Mouse (Mus musculus) lung, embryonic 15.5 days (tissue): ENCODE data around the gene Car14. TPM values are rescaled to one million over a fixed set of nuclear protein-coding genes. Genes with fewer than 3 reads are reported as not detected.
A peak's percentile ranks its signal among the peaks of the same experiment; 100 is the strongest.
"Not testable (repeated sequence)": the region's sequence is repeated elsewhere in the genome, so short reads cannot be mapped to it uniquely, and the experiment has no call there.

Experiments
- ATAC-seq: fragments of 200-750 bp; cut with Nextera tagmentation; 2 replicates; pipeline ENCODE4 v1.8.0; 2017; ENCODE audit warnings: moderate number of reproducible peaks, borderline replicate concordance; ENCODE audit not compliant: low FRiP score, low TSS enrichment; ENCODE audit errors: extremely low read depth
- H3K27ac ChIP-seq: fragments of 300-500 bp; sonication (generic); 2 replicates; pipeline ENCODE4 v1.5.1; 2015; ENCODE audit warnings: moderate library complexity, mild to moderate bottlenecking, inconsistent platforms
- H3K27me3 ChIP-seq: fragments of 300-500 bp; sonication (generic); 2 replicates; pipeline ENCODE4 v1.6.1; 2015; ENCODE audit warnings: inconsistent platforms
- H3K36me3 ChIP-seq: fragments of 300-500 bp; sonication (generic); 2 replicates; pipeline ENCODE4 v1.6.1; 2015; ENCODE audit warnings: inconsistent platforms
- H3K4me1 ChIP-seq: fragments of 300-500 bp; sonication (generic); 2 replicates; pipeline ENCODE4 v1.6.1; 2015; ENCODE audit warnings: inconsistent platforms
- H3K4me2 ChIP-seq: fragments of 300-500 bp; sonication (generic); 2 replicates; pipeline ENCODE4 v1.6.1; 2015; ENCODE audit warnings: inconsistent platforms, mild to moderate bottlenecking, moderate library complexity
- H3K4me3 ChIP-seq: fragments of 300-500 bp; sonication (generic); 2 replicates; pipeline ENCODE4 v1.5.1; 2015; ENCODE audit warnings: mild to moderate bottlenecking, inconsistent platforms
- H3K9ac ChIP-seq: fragments of 300-500 bp; sonication (generic); 2 replicates; pipeline ENCODE4 v1.6.1; 2015; ENCODE audit warnings: inconsistent platforms
- H3K9me3 ChIP-seq: fragments of 300-500 bp; sonication (generic); 2 replicates; pipeline ENCODE4 v1.6.1; 2016; ENCODE audit warnings: inconsistent platforms
- WGBS: fragments of 180-500 bp; shearing (Covaris S2); methylation state at CpG from one replicate; pipeline ENCODE4 v1.1.7; 2015; 5-methylcytosine and 5-hydroxymethylcytosine counted together
- polyA plus RNA-seq: library from polyadenylated mRNA; unstranded; fragments of >200 nt; fragmentation: Nextera tagmentation; extraction: Ambion mirVana; gene quantifications from 2 replicates; pipeline ENCODE4 v1.2.1, GENCODE M21; 2015

Gene Car14
- polyA plus RNA-seq = 11.6 and 11.9 TPM in 2 replicates

DNA sequence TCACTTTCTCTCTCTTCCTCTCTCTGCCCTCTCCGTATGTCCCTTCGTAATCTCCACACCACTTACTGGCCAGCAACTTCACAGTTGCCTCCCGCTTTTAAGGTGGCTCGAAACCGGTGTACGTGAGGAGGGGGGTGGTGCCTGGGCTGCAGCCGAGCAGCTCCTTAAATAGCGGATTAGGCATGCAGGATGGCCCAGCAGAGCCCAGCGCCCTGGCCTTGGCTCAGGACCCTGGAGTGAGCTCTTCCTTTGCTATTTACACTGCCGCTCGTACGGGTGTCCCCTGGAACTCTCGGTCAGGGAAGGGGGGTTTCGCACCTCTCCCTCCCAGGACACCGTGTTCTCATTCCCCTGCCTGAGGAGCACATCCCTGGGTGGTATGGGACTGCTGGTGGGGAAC is at the start of gene Car14:
Gene Car14, minus strand, starts transcription at position 124 of the 400 bp plus-strand sequence.
- H3K9me3 ChIP-seq = no peaks in the 10 kb centered on the region
- under 1% methylated on average over 15 of the region's 15 CpGs for WGBS
- no peak for ATAC-seq
- H3K4me2 ChIP-seq = peak within 1 kb of the TSS; percentile 66
- H3K9ac ChIP-seq = peak within 1 kb of the TSS; percentile 38
- peak within 1 kb of the TSS; percentile 53 for H3K27ac ChIP-seq
- H3K4me1 ChIP-seq = peaks cover 42% of the 10 kb centered on the region
- no peaks in the 10 kb centered on the region for H3K36me3 ChIP-seq
- H3K4me3 ChIP-seq = peak within 1 kb of the TSS; percentile 32
- peaks cover 20% of the 10 kb centered on the region for H3K27me3 ChIP-seq

DNA sequence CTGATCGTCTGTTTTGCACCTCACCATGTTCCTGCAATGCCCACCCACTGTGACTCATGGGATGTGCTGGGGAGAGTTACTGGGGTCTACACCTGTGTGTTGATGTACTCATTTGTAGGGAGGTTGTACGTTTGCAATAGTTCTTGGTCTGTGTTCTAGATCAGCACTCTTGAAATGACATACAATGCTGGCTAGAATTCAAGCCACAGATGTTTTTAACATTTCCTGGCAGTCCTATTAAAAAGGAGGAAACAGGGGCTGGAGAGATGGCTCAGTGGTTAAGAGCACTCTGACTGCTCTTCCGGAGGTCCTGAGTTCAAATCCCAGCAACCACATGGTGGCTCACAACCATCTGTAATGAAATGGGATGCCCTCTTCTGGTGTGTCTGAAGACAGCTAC is 49.0 kb upstream of the Car14 start:
- Histone ChIP-seq H3K27ac (no peak overlapping the region), H3K4me2 (no peak overlapping the region), H3K4me3 (no peak overlapping the region), H3K9ac (no peak overlapping the region), H3K27me3 (no peaks in the 10 kb centered on the region), H3K36me3 (no peaks in the 10 kb centered on the region), H3K4me1 (peaks cover 15% of the 10 kb centered on the region; the same call in 1 of the 2 replicates), H3K9me3 (no peaks in the 10 kb centered on the region)
- no peak for ATAC-seq
- WGBS = 74% methylated on average over 3 of the region's 3 CpGs

GRCm38 (mm10) chr3:95953023-95953422 is 48.5 kb upstream of the Car14 start:
- Histone ChIP-seq H3K4me3 (no peak overlapping the region), H3K4me2 (no peak overlapping the region), H3K9me3 (no peaks in the 10 kb centered on the region), H3K36me3 (no peaks in the 10 kb centered on the region), H3K9ac (no peak overlapping the region), H3K4me1 (peaks cover 13% of the 10 kb centered on the region; the same call in 1 of the 2 replicates), H3K27ac (no peak overlapping the region), H3K27me3 (no peaks in the 10 kb centered on the region)
- no peak for ATAC-seq

DNA sequence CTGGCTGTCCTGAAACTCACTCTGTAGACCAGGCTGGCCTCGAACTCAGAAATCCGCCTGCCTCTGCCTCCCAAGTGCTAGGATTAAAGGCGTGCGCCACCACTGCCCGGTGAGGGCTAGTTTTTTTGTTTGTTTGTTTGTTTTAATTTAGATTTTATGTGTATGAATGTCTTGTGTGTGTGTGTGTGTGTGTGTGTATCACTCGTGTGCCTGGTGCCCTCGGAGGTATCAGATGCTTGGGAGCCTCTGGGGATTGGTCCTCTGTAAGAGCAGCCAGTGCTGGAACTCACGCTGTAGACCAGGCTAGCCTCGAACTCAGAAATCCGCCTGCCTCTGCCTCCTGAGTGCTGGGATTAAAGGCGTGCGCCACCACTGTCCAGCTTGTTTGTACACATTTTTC is 47.1 kb upstream of the Car14 start:
- peak overlapping the region; percentile 63 for H3K4me3 ChIP-seq
- not testable (repeated sequence) for H3K27me3 ChIP-seq, H3K4me1 ChIP-seq, H3K36me3 ChIP-seq, H3K9me3 ChIP-seq, ATAC-seq
- H3K4me2 ChIP-seq = peak overlapping the region; percentile 87
- WGBS = 67% methylated on average over 12 of the region's 12 CpGs
- peak overlapping the region; percentile 57 for H3K9ac ChIP-seq
- peak overlapping the region; percentile 95 for H3K27ac ChIP-seq

GRCm38 (mm10) chr3:95950763-95951551 is 46.5 kb upstream of the Car14 start:
- no peaks in the 10 kb centered on the region for H3K27me3 ChIP-seq
- H3K9me3 ChIP-seq = no peaks in the 10 kb centered on the region
- peak overlapping the region; percentile 95 for H3K27ac ChIP-seq
- peak; percentile 93 for ATAC-seq
- H3K4me3 ChIP-seq = peak overlapping the region; percentile 63
- H3K4me2 ChIP-seq = peak overlapping the region; percentile 87
- peaks cover 13% of the 10 kb centered on the region for H3K36me3 ChIP-seq
- H3K4me1 ChIP-seq = 0 out of 2 replicates have a peak, but pooled peaks cover 6% of the 10 kb centered on the region
- H3K9ac ChIP-seq = peak overlapping the region; percentile 57
- 1% methylated on average over 49 of the region's 49 CpGs for WGBS

- H3K4me3 ChIP-seq = no peak overlapping the region
- no peak overlapping the region for H3K4me2 ChIP-seq
- ATAC-seq = no peak
- H3K4me1 ChIP-seq = 0 out of 2 replicates have a peak, but pooled peaks cover 6% of the 10 kb centered on the region
- peaks cover 35% of the 10 kb centered on the region for H3K36me3 ChIP-seq
- H3K9ac ChIP-seq = no peak overlapping the region
- H3K27me3 ChIP-seq = no peaks in the 10 kb centered on the region
- WGBS = 84% methylated on average over 5 of the region's 5 CpGs
- no peak overlapping the region for H3K27ac ChIP-seq
- H3K9me3 ChIP-seq = no peaks in the 10 kb centered on the region
Observed at GRCm38 (mm10) chr3:95948325-95948724, 43.8 kb upstream of the Car14 start.

- H3K9ac ChIP-seq = no peak overlapping the region
- no peak overlapping the region for H3K4me3 ChIP-seq
- H3K27ac ChIP-seq = no peak overlapping the region
- no peaks in the 10 kb centered on the region for H3K9me3 ChIP-seq
- H3K4me1 ChIP-seq = no peaks in the 10 kb centered on the region
- no peaks in the 10 kb centered on the region for H3K27me3 ChIP-seq
- 63% methylated on average over 14 of the region's 14 CpGs for WGBS
- peaks cover 57% of the 10 kb centered on the region for H3K36me3 ChIP-seq
- no peak for ATAC-seq
- no peak overlapping the region for H3K4me2 ChIP-seq
Observed at GRCm38 (mm10) chr3:95945731-95946240, 41.3 kb upstream of the Car14 start.

- H3K9me3 ChIP-seq = no peaks in the 10 kb centered on the region
- no peak for ATAC-seq
- H3K4me1 ChIP-seq = no peaks in the 10 kb centered on the region
- 67% methylated on average over 8 of the region's 8 CpGs for WGBS
- H3K4me2 ChIP-seq = no peak overlapping the region
- no peak overlapping the region for H3K27ac ChIP-seq
- no peak overlapping the region for H3K4me3 ChIP-seq
- no peaks in the 10 kb centered on the region for H3K27me3 ChIP-seq
- H3K36me3 ChIP-seq = peaks cover 66% of the 10 kb centered on the region
- H3K9ac ChIP-seq = no peak overlapping the region
Observed at GRCm38 (mm10) chr3:95944742-95945141, 40.3 kb upstream of the Car14 start.

- Histone ChIP-seq H3K27me3 (no peaks in the 10 kb centered on the region), H3K4me2 (no peak overlapping the region), H3K27ac (no peak overlapping the region), H3K36me3 (peaks cover 80% of the 10 kb centered on the region), H3K4me3 (no peak overlapping the region), H3K9me3 (no peaks in the 10 kb centered on the region), H3K9ac (no peak overlapping the region), H3K4me1 (no peaks in the 10 kb centered on the region)
- WGBS = 91% methylated on average over 7 of the region's 7 CpGs
- ATAC-seq = no peak
Observed at GRCm38 (mm10) chr3:95943226-95943625, 38.7 kb upstream of the Car14 start.

DNA sequence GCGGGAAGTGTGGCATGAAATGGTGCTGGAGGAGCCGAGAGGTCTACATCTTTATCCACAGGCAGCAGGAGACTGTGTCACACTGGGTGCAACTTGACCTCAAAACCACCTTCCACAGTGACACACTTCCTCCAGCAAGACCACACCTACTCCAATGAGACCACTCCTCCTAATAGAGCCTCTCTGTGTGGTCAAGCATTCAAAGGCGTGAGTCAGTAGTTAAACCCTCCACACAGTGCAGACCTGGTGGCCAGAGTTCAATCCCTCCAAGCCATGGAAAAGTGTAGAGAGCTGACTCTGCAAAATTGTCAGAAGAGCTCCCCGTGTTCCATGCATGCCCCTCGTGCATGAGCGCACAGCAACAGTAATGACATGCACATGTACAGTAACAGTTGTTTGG is 38.3 kb upstream of the Car14 start:
- Histone ChIP-seq H3K27ac (no peak overlapping the region), H3K9ac (no peak overlapping the region), H3K27me3 (no peaks in the 10 kb centered on the region), H3K9me3 (no peaks in the 10 kb centered on the region), H3K4me3 (no peak overlapping the region), H3K36me3 (peaks cover 85% of the 10 kb centered on the region), H3K4me2 (no peak overlapping the region), H3K4me1 (no peaks in the 10 kb centered on the region)
- ATAC-seq = no peak
- 83% methylated on average over 6 of the region's 6 CpGs for WGBS

DNA sequence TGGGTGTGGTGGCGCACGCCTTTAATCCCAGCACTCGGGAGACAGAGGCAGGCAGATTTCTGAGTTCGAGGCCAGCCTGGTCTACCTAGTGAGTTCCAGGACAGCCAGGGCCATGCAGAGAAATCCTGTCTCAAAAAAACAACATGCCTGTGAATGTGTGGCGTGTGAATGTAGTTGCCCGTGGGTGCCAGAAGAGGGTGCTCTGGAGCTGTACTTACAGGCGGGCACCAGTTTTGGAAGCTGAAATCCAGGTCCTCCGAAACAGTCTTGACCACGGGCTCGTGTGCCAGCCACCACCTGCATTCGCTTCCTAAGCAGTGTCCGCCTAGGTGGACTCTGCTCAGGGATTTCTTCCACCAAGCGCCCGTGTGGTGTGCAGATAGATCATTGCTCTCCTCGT is 34.3 kb upstream of the Car14 start:
- H3K9me3 ChIP-seq = no peaks in the 10 kb centered on the region
- H3K4me3 ChIP-seq = no peak overlapping the region
- 91% methylated on average over 15 of the region's 15 CpGs for WGBS
- H3K36me3 ChIP-seq = peaks cover 87% of the 10 kb centered on the region
- no peak overlapping the region for H3K4me2 ChIP-seq
- no peaks in the 10 kb centered on the region for H3K4me1 ChIP-seq
- H3K27ac ChIP-seq = no peak overlapping the region
- H3K9ac ChIP-seq = no peak overlapping the region
- ATAC-seq = no peak
- H3K27me3 ChIP-seq = no peaks in the 10 kb centered on the region

DNA sequence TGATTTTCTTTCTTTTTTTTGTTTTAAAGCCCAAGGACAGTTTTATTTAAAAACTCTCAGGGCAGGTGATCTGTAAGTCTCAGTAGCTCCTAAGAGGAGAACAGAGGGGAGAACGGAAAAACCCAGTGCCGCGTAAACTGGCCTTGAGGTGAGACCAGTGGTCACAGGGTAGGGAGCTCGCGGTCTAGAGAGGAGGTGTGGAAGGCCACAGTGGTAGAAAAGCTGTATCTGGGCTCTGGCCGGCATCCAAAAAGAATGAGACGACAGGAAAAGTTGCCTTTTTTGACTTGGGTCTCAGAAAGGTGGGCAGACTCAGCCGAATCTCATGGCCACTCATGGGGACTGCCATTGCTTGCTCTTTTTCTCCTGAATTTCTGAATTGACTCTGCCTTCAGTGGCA is 33.7 kb upstream of the Car14 start:
- 98% methylated on average over 8 of the region's 8 CpGs for WGBS
- H3K36me3 ChIP-seq = peaks cover 88% of the 10 kb centered on the region
- no peaks in the 10 kb centered on the region for H3K4me1 ChIP-seq
- H3K27ac ChIP-seq = no peak overlapping the region
- no peak for ATAC-seq
- no peak overlapping the region for H3K9ac ChIP-seq
- no peaks in the 10 kb centered on the region for H3K9me3 ChIP-seq
- H3K4me2 ChIP-seq = no peak overlapping the region
- no peak overlapping the region for H3K4me3 ChIP-seq
- H3K27me3 ChIP-seq = no peaks in the 10 kb centered on the region
